Mouse (Mus musculus): ENCODE data around the gene Krtap4-16. TPM values are rescaled to one million over a fixed set of nuclear protein-coding genes. Genes with fewer than 3 reads are reported as not detected.

The Krtap4-16 gene
- total and polyA plus RNA-seq, 3 experiments, result not detected

GRCm38 (mm10) chr11:99846746-99847145 is 4.7 kb downstream of the Krtap4-16 start:
- Histone ChIP-seq H3K4me3 (ENCODE audit: control insufficient read depth in 1 of 2, insufficient read depth in 1 of 2, low read depth in 2 of 2, low read length in 2 of 2) (no peak overlapping the region), H3K79me2 (ENCODE audit: control insufficient read depth, insufficient read depth, low read length, poor library complexity) (no peaks in the 10 kb centered on the region), H3K9me3 (replicated peaks; ENCODE audit: insufficient read depth, low read length) (no peaks in the 10 kb centered on the region), H3K4me1 (ENCODE audit: control insufficient read depth in 1 of 2, insufficient read depth in 2 of 2, low read length in 2 of 2) (no peaks in the 10 kb centered on the region), H3K36me3 (ENCODE audit: control insufficient read depth in 1 of 2, insufficient read depth in 2 of 2, low read length in 2 of 2) (no peaks in the 10 kb centered on the region), H3K27me3 (ENCODE audit: control insufficient read depth in 1 of 2, insufficient read depth in 2 of 2, low read length in 2 of 2) (no peaks in the 10 kb centered on the region), H3K27ac (ENCODE audit: control insufficient read depth, low read depth, low read length) (no peak overlapping the region), H3K9ac (ENCODE audit: control insufficient read depth, low read depth, low read length, poor library complexity, severe bottlenecking) (no peak overlapping the region)
- TF ChIP-seq NRF1 (IDR thresholded peaks at IDR 0.05; ENCODE audit: insufficient read depth, low read depth, low read length, poor library complexity, severe bottlenecking) (no peak), E2F4 (IDR thresholded peaks at IDR 0.05; ENCODE audit: borderline replicate concordance, low read depth, low read length) (no peak), MEF2A (IDR thresholded peaks at IDR 0.05; ENCODE audit: extremely low read depth, insufficient replicate concordance, low read depth, low read length, poor library complexity, severe bottlenecking) (no peak), RCOR1 (IDR thresholded peaks at IDR 0.05; ENCODE audit: low read depth, low read length) (no peak), POLR2A (IDR thresholded peaks at IDR 0.05; ENCODE audit: control insufficient read depth in 1 of 2, insufficient read depth in 1 of 2, low read depth in 1 of 2, low read length in 2 of 2, poor library complexity in 1 of 2) (no peak), RAD21 (IDR thresholded peaks at IDR 0.05; ENCODE audit: low read depth, low read length) (no peak), ELF1 (IDR thresholded peaks at IDR 0.05; ENCODE audit: low read depth, low read length) (no peak), CHD2 (IDR thresholded peaks at IDR 0.05; ENCODE audit: low read length) (no peak), KAT2A (conservative IDR thresholded peaks at IDR 0.05; ENCODE audit: low read depth, low read length) (no peak), SMC3 (IDR thresholded peaks at IDR 0.05; ENCODE audit: low read depth, low read length) (no peak), ZC3H11A (IDR thresholded peaks at IDR 0.05; ENCODE audit: low read depth, low read length) (no peak), MYB (IDR thresholded peaks at IDR 0.05; ENCODE audit: low read depth, low read length) (no peak), BHLHE40 (IDR thresholded peaks at IDR 0.05; ENCODE audit: borderline replicate concordance, low read depth, low read length) (no peak), CTCF (IDR thresholded peaks at IDR 0.05 in 2 of 3, conservative IDR thresholded peaks at IDR 0.05 in 1 of 3; ENCODE audit: control insufficient read depth in 1 of 3, insufficient read depth in 1 of 3, low read depth in 2 of 3, low read length in 3 of 3, poor library complexity in 1 of 3, severe bottlenecking in 1 of 3) (no peak)
- no peak for DNase-seq (ENCODE audit: low read depth, low spot score)

- Histone ChIP-seq H3K36me3 (ENCODE audit: control insufficient read depth in 1 of 2, insufficient read depth in 2 of 2, low read length in 2 of 2) (no peaks in the 10 kb centered on the region), H3K79me2 (ENCODE audit: control insufficient read depth, insufficient read depth, low read length, poor library complexity) (no peaks in the 10 kb centered on the region), H3K27me3 (ENCODE audit: control insufficient read depth in 1 of 2, insufficient read depth in 2 of 2, low read length in 2 of 2) (no peaks in the 10 kb centered on the region), H3K27ac (ENCODE audit: control insufficient read depth, low read depth, low read length) (no peak overlapping the region), H3K4me3 (ENCODE audit: control insufficient read depth in 1 of 2, insufficient read depth in 1 of 2, low read depth in 2 of 2, low read length in 2 of 2) (no peak overlapping the region), H3K9me3 (replicated peaks; ENCODE audit: insufficient read depth, low read length) (no peaks in the 10 kb centered on the region), H3K4me1 (ENCODE audit: control insufficient read depth in 1 of 2, insufficient read depth in 2 of 2, low read length in 2 of 2) (no peaks in the 10 kb centered on the region), H3K9ac (ENCODE audit: control insufficient read depth, low read depth, low read length, poor library complexity, severe bottlenecking) (no peak overlapping the region)
- DNase-seq (ENCODE audit: low read depth, low spot score), result no peak
- TF ChIP-seq E2F4 (IDR thresholded peaks at IDR 0.05; ENCODE audit: borderline replicate concordance, low read depth, low read length) (no peak), MAFK (IDR thresholded peaks at IDR 0.05; ENCODE audit: borderline replicate concordance, low read depth, low read length) (no peak), CHD1 (IDR thresholded peaks at IDR 0.05; ENCODE audit: low read depth, low read length) (no peak), USF2 (IDR thresholded peaks at IDR 0.05; ENCODE audit: borderline replicate concordance in 1 of 2, insufficient read depth in 1 of 2, low read depth in 1 of 2, low read length in 2 of 2) (no peak), EP300 (IDR thresholded peaks at IDR 0.05; ENCODE audit: low read depth in 1 of 2, low read length in 2 of 2) (no peak), ZMIZ1 (IDR thresholded peaks at IDR 0.05; ENCODE audit: low read depth, low read length) (no peak), SIN3A (IDR thresholded peaks at IDR 0.05; ENCODE audit: low read length) (no peak), CHD2 (IDR thresholded peaks at IDR 0.05; ENCODE audit: low read length) (no peak), ZKSCAN1 (IDR thresholded peaks at IDR 0.05; ENCODE audit: low read depth, low read length) (no peak), USF1 (IDR thresholded peaks at IDR 0.05; ENCODE audit: low read depth, low read length) (no peak), MYC (IDR thresholded peaks at IDR 0.05; ENCODE audit: low read depth, low read length) (no peak), ZNF384 (IDR thresholded peaks at IDR 0.05; ENCODE audit: low read depth, low read length) (no peak), SMC3 (IDR thresholded peaks at IDR 0.05; ENCODE audit: low read depth, low read length) (no peak), MAX (IDR thresholded peaks at IDR 0.05; ENCODE audit: low read length) (no peak), RCOR1 (IDR thresholded peaks at IDR 0.05; ENCODE audit: low read depth, low read length) (no peak), TAL1 (IDR thresholded peaks at IDR 0.05; ENCODE audit: low read length) (no peak), ELF1 (IDR thresholded peaks at IDR 0.05; ENCODE audit: low read depth, low read length) (no peak), POLR2AphosphoS5 (IDR thresholded peaks at IDR 0.05; ENCODE audit: borderline replicate concordance, low read depth, low read length) (no peak), BHLHE40 (IDR thresholded peaks at IDR 0.05; ENCODE audit: borderline replicate concordance, low read depth, low read length) (no peak), HCFC1 (IDR thresholded peaks at IDR 0.05; ENCODE audit: low read depth, low read length) (no peak)
Measured at GRCm38 (mm10) chr11:99842185-99842584, 9.2 kb downstream of the Krtap4-16 start.
